Mouse (Mus musculus) cerebellum, adult 18-20 months (tissue): ENCODE results near the gene Zbtb41.

Source experiments
- DNase-seq, 2 experiments: peaks; one replicate each; pipeline ENCODE4 v3.0.0; 2021

The Zbtb41 gene

DNA sequence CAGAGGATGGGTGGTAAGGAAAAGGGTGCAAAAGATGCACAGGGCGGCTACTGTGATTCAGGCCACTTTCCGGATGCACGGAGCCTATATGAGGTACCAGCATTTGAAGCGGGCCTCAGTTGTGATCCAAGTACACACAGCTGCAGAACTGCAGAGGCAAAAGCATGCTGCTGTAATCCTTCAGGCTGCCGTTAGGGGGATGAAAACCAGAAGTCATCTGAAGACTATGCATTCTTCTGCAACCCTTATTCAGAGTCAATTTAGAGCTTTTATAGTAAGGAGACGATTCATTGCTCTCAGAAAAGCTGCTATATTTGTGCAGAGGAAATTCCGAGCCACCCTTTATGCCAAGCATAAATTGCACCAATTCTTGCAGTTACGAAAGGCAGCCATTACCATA, 58.2 kb downstream of the Zbtb41 start:
- no peak for DNase-seq

DNA sequence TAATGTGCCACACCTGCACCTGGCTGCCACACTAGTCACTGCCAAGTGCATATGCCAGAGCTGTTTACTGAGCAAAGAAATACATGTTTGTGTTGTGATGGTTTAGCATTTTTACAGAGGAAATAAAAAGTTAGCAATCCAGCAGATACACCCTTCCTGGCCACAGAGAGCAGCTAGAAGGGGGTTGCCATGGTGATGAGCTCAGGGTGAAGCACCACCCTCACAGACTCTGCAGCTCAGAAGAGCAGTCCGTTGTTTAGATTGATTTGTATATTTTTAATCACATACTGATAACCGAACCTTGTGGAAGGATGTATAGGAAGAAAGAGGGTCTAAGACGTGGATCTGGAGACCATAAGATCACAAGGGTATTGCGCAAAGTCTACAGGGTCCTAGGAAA, 59.1 kb downstream of the Zbtb41 start:
- DNase-seq, result no peak

- DNase-seq, result no peak
Measured at GRCm38 (mm10) chr1:139494630-139495029, 72.5 kb downstream of the Zbtb41 start.

GRCm38 (mm10) chr1:139495408-139495807, 73.3 kb downstream of the Zbtb41 start:
- no peak for DNase-seq

GRCm38 (mm10) chr1:139496212-139496611, 74.1 kb downstream of the Zbtb41 start:
- DNase-seq, result no peak

GRCm38 (mm10) chr1:139499751-139500150, 77.7 kb downstream of the Zbtb41 start:
- no peak for DNase-seq

DNA sequence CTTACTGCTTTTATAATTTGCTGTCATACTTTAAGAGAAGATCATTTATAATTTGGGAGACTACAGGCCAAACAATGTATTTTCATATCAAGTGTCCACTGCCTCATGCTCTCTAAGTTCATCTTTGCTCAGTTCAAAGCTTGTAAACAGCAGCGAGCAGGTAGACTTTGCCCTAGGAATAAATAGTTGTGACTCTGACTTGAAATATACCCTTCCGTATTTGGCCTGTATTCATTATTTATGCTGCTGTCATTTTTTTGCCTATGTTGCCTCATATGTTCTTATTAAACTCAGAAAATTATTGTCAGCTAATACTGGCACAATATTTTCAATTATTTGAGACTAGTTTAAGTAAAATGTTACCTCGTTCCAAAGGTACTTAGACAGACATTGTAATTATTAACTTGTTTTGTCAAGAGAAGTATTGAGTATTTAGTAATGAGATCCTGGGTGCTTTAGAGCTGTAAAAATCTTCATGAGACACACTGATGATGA, 79.2 kb downstream of the Zbtb41 start, which contains the start of gene F13b:
TSS of gene F13b (plus strand) at position 445 of the 495 bp plus-strand sequence.
- DNase-seq, result no peak
